ENCODE assay signal across 15 mouse cellular contexts in the genomic region with DNA sequence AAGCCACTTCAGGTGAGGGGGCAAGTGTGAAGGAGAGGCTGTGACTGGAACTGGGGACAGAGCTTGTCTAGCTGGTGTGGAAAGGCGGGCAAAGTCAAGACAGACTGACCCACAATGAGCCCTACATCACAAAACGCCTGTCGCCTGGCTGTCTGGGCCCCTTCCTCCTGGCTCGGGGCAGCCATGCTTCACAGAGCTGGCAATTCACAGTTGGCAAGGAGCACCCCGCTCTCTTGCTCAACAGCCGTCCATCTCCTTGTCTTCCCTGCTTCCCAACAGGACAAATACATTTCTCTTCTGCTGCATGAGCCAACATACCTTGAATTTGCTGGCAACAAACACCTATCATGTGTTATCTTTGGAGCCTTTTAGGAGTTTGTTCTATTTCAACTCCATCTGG.
DNase-seq lines count a peak whose midpoint lies in the region.
"Had no signal": no experiment of that assay in that cellular context is flagged by ENCODE, and none has a peak within 500 bp of the region (broad histone marks: within the 10 kb centered on the region; RNA-seq: fewer than 3 reads in every experiment).

No protein-coding gene starts in this region.

- DNase-seq in cerebellum, adult 9-11 months = peak; percentile 9
- no peak for DNase-seq in cerebellum, adult 18-20 months
- DNase-seq in left cerebral cortex, postnatal 4 days = peak; percentile 32
- no peak for DNase-seq in left cerebral cortex, postnatal 14 days (ENCODE audit: low spot score in 2 of 2)
- DNase-seq in gonadal fat pad, adult 2 months (ENCODE audit: low read depth) = peak; percentile 40
- DNase-seq in kidney, postnatal 25 days = no peak
- DNase-seq: adrenal gland, adult 8-10 months; adrenal gland, postnatal 14 days; adrenal gland, postnatal 36 days; B cell, adult 2 months; cerebellum, adult 11 months; cerebellum, adult 8-10 months; cerebellum, postnatal 36 days; embryo, embryonic 11 days; forebrain, postnatal 0 days had no signal

- intact Hi-C loops in left cerebral cortex, postnatal 4 days (cut with DNase I) = no loop called here
- intact Hi-C loops in left cerebral cortex, postnatal 14 days (cut with DNase I) = no loop called here

Comparison
In these comparisons a context has a peak if more than half of its experiments do, and no peak if none do; other contexts are left out.
1. DNase-seq: peak in cerebellum, adult 9-11 months (single experiment), left cerebral cortex, postnatal 4 days (single experiment) and gonadal fat pad, adult 2 months (single experiment); none in cerebellum, adult 18-20 months (0 of 2), left cerebral cortex, postnatal 14 days (0 of 2) and kidney, postnatal 25 days (0 of 2).